Mouse (Mus musculus) cerebellum, adult 2 months (tissue): ENCODE results near the gene Spsb4.

Experiments
- CTCF ChIP-seq: fragments of 200-500 bp; IDR thresholded peaks from 2 replicates; pipeline ENCODE4 v1.5.1; 2011; ENCODE audit warnings: low read depth, mild to moderate bottlenecking, control low read depth, low read length, moderate library complexity, borderline replicate concordance; ENCODE audit not compliant: insufficient read depth
- POLR2A ChIP-seq: fragments of 200-500 bp; IDR thresholded peaks from 2 replicates; pipeline ENCODE4 v1.6.1; 2011; ENCODE audit warnings: low read length, control low read depth, borderline replicate concordance; ENCODE audit not compliant: insufficient read depth

DNA sequence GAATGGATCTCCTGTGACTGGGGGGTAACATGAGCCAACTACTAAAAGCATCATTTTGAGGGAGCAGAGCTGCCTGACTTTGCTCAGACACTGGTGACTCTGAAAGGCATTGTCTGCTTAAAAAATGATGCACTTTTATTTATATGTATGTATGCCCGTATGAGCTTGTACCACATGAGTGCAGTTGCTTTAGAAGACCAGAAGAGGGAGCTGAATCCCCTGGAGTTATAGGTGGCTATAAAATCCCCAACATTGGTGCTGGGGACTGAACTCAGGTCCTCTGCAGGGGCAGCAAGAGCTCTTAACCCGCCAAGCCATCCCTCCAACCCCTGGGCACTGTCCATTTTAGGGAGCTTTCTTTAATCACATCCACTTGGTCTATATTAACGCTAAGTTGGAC lies 104.6 kb downstream of the Spsb4 start:
- TF ChIP-seq POLR2A: no peak
- TF ChIP-seq CTCF: no peak
